Mouse (Mus musculus) E14TG2a.4 (cell line): ENCODE measurements around the gene Rbm18.

ENCODE experiments used
- CTCF ChIP-seq: conservative IDR thresholded peaks from 2 replicates; pipeline ENCODE4 v1.5.1; 2014; ENCODE audit warnings: low read length
- POU5F1 ChIP-seq: IDR thresholded peaks from 2 replicates; pipeline ENCODE4 v1.6.1; 2014; ENCODE audit warnings: low read length, borderline replicate concordance

DNA sequence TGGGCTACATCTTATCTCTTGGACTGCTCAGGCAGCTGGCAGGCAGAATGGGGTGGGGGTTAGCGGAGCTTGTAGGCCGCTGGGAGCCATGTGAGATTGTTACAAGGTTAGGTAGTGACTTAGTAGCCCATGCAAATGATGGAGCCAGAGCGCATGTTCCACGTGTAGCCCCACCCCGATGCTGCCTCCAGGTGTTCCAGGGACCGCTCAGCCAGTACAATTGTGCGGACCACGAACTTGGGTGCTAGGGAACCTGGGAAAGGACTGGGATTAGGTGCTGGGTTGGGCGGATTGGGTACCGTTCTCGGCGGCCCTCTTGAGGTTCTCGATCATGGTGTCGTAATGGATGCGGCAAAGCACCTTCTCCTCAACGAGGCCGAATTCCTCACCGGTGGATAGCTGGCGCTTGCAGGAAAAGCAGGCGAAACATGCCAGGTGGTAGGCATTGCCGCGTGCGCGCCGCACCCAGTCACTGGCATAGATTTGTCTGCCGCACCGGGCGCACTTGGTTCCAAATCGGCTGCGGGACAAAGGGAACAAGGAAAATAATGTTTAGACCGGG, 42.6 kb downstream of the Rbm18 start:
- no peak for TF ChIP-seq CTCF
- TF ChIP-seq POU5F1: no peak
